Mouse (Mus musculus) limb, embryonic 14.5 days (tissue): ENCODE data around the gene Golt1b. TPM values are rescaled to one million over a fixed set of nuclear protein-coding genes. Genes with fewer than 3 reads are reported as not detected.
A peak's percentile ranks its signal among the peaks of the same experiment; 100 is the strongest.

Experiments
- ATAC-seq: fragments of 200-750 bp; cut with Nextera tagmentation; 2 replicates; pipeline ENCODE4 v1.8.0; 2017; ENCODE audit warnings: low read depth, moderate number of reproducible peaks, moderate TSS enrichment; ENCODE audit not compliant: low FRiP score
- DNase-seq: peaks from one replicate; pipeline ENCODE4 v3.0.0-alpha.2; 2015; ENCODE audit warnings: low spot score
- H3K27ac ChIP-seq: fragments of 300-500 bp; sonication (generic); replicated peaks from 2 replicates; pipeline ENCODE4 v1.5.1; 2014; ENCODE audit warnings: low read depth, mild to moderate bottlenecking, low read length, moderate library complexity, mixed read lengths
- H3K27me3 ChIP-seq: fragments of 300-500 bp; sonication (generic); 2 replicates; pipeline ENCODE4 v1.6.1; 2014; ENCODE audit warnings: low read length, mixed read lengths; ENCODE audit not compliant: control insufficient read depth, insufficient read depth
- H3K36me3 ChIP-seq: fragments of 300-500 bp; sonication (generic); 2 replicates; pipeline ENCODE4 v1.6.1; 2014; ENCODE audit warnings: mild to moderate bottlenecking, low read length, moderate library complexity, mixed read lengths; ENCODE audit not compliant: control insufficient read depth, insufficient read depth
- H3K4me1 ChIP-seq: fragments of 300-500 bp; sonication (generic); 2 replicates; pipeline ENCODE4 v1.6.1; 2014; ENCODE audit warnings: antibody characterized with exemption, low read length, mixed read lengths; ENCODE audit not compliant: control insufficient read depth, insufficient read depth
- H3K4me2 ChIP-seq: fragments of 300-500 bp; sonication (generic); replicated peaks from 2 replicates; pipeline ENCODE4 v1.6.1; 2014; ENCODE audit warnings: low read depth, mild to moderate bottlenecking, low read length, moderate library complexity; ENCODE audit not compliant: severe bottlenecking
- H3K4me3 ChIP-seq: fragments of 300-500 bp; sonication (generic); replicated peaks from 2 replicates; pipeline ENCODE4 v1.5.1; 2014; ENCODE audit warnings: low read length
- H3K9ac ChIP-seq: fragments of 300-500 bp; sonication (generic); 2 replicates; pipeline ENCODE4 v1.6.1; 2014; ENCODE audit warnings: mild to moderate bottlenecking, low read depth, low read length, moderate library complexity; ENCODE audit not compliant: severe bottlenecking
- H3K9me3 ChIP-seq: fragments of 300-500 bp; sonication (generic); 2 replicates; pipeline ENCODE4 v1.6.1; 2016; ENCODE audit warnings: low read length; ENCODE audit not compliant: control insufficient read depth
- POLR2A ChIP-seq: fragments of 200-500 bp; IDR thresholded peaks from 2 replicates; pipeline ENCODE4 v1.8.0; 2012; ENCODE audit warnings: inconsistent platforms, mild to moderate bottlenecking, moderate library complexity, borderline replicate concordance; ENCODE audit not compliant: insufficient read depth, insufficient read length; ENCODE audit errors: extremely low read depth
- WGBS: fragments of 180-500 bp; shearing (Covaris S2); extraction: QIAGEN DNeasy Blood & Tissue Kit; methylation state at CpG from one replicate; pipeline ENCODE4 v1.1.7; 2014; 5-methylcytosine and 5-hydroxymethylcytosine counted together
- polyA plus RNA-seq, 2 experiments: library from polyadenylated mRNA; depleted of rRNA in 1 of 2; stranded (reverse) in 1 of 2; unstranded in 1 of 2; fragments of >200 nt; fragmentation: Nextera tagmentation in 1 of 2; extraction: Ambion mirVana in 1 of 2; gene quantifications; 2 replicates each; pipeline versions ENCODE4 v1.2.1 to v1.2.3; 2012 to 2014

Golt1b gene
- polyA plus RNA-seq, 2 experiments = 39.3 to 142 TPM

GRCm38 (mm10) chr6:142395756-142396155, 8.7 kb downstream of the Golt1b start:
- no peak overlapping the region for H3K27ac ChIP-seq
- H3K4me3 ChIP-seq = no peak overlapping the region
- ATAC-seq (no peak), DNase-seq (no peak)
- no peaks in the 10 kb centered on the region for H3K9me3 ChIP-seq
- 91% methylated on average over 6 of the region's 6 CpGs for WGBS
- no peak for TF ChIP-seq POLR2A
- no peak overlapping the region for H3K9ac ChIP-seq
- no peaks in the 10 kb centered on the region for H3K27me3 ChIP-seq
- no peaks in the 10 kb centered on the region for H3K4me1 ChIP-seq
- H3K4me2 ChIP-seq = no peak overlapping the region
- peaks cover 23% of the 10 kb centered on the region for H3K36me3 ChIP-seq

- H3K36me3 ChIP-seq = no peaks in the 10 kb centered on the region
- no peak overlapping the region for H3K9ac ChIP-seq
- WGBS = 35% methylated on average over 1 of the region's 1 CpGs
- H3K9me3 ChIP-seq = no peaks in the 10 kb centered on the region
- H3K4me3 ChIP-seq = no peak overlapping the region
- H3K27me3 ChIP-seq = peaks cover 31% of the 10 kb centered on the region
- H3K4me1 ChIP-seq = no peaks in the 10 kb centered on the region
- no peak overlapping the region for H3K4me2 ChIP-seq
- ATAC-seq (no peak), DNase-seq (no peak)
- TF ChIP-seq POLR2A = no peak
- no peak overlapping the region for H3K27ac ChIP-seq
These were observed 24.1 kb downstream of the Golt1b start for GRCm38 (mm10) chr6:142411140-142411539.

GRCm38 (mm10) chr6:142412906-142413491, 26.0 kb downstream of the Golt1b start, which contains the start of gene Spx:
Gene Spx (plus strand): TSS chr6:142413441.
- no peak for TF ChIP-seq POLR2A
- Histone ChIP-seq H3K36me3 (no peaks in the 10 kb centered on the region), H3K4me3 (no peak within 1 kb of the TSS; the same call in 1 of the 2 replicates), H3K4me2 (peak within 1 kb of the TSS; percentile 44; the same call in 1 of the 2 replicates), H3K9me3 (no peaks in the 10 kb centered on the region), H3K27ac (no peak within 1 kb of the TSS), H3K4me1 (no peaks in the 10 kb centered on the region), H3K9ac (no peak within 1 kb of the TSS), H3K27me3 (peaks cover 31% of the 10 kb centered on the region)
- WGBS = 65% methylated on average over 11 of the region's 11 CpGs
- ATAC-seq = no peak
- no peak for DNase-seq

- H3K9ac ChIP-seq = no peak overlapping the region
- H3K4me1 ChIP-seq = no peaks in the 10 kb centered on the region
- no peak overlapping the region for H3K4me3 ChIP-seq
- no peak for DNase-seq
- no peak overlapping the region for H3K4me2 ChIP-seq
- no peak for ATAC-seq
- peaks cover 31% of the 10 kb centered on the region for H3K27me3 ChIP-seq
- no peak for TF ChIP-seq POLR2A
- H3K9me3 ChIP-seq = no peaks in the 10 kb centered on the region
- H3K27ac ChIP-seq = no peak overlapping the region
- no peaks in the 10 kb centered on the region; the same call in 1 of the 2 replicates for H3K36me3 ChIP-seq
- WGBS = 13% methylated on average over 12 of the region's 12 CpGs
These were observed 26.8 kb downstream of the Golt1b start for GRCm38 (mm10) chr6:142413845-142414244.

- peak overlapping the region; percentile 44; the same call in 1 of the 2 replicates for H3K4me2 ChIP-seq
- H3K27ac ChIP-seq = no peak overlapping the region
- H3K27me3 ChIP-seq = peaks cover 31% of the 10 kb centered on the region
- no peaks in the 10 kb centered on the region for H3K4me1 ChIP-seq
- no peak for TF ChIP-seq POLR2A
- H3K4me3 ChIP-seq = peak overlapping the region; percentile 25
- no peak for ATAC-seq
- H3K9ac ChIP-seq = peak overlapping the region; percentile 38; the same call in 1 of the 2 replicates
- WGBS = 3% methylated on average over 19 of the region's 24 CpGs
- no peaks in the 10 kb centered on the region for H3K9me3 ChIP-seq
- DNase-seq = no peak
- H3K36me3 ChIP-seq = no peaks in the 10 kb centered on the region; the same call in 1 of the 2 replicates
These were observed 27.6 kb downstream of the Golt1b start for GRCm38 (mm10) chr6:142414597-142414996.

GRCm38 (mm10) chr6:142424976-142425375, 38.0 kb downstream of the Golt1b start:
- WGBS = 79% methylated on average over 7 of the region's 7 CpGs
- DNase-seq (no peak), ATAC-seq (no peak)
- H3K27me3 ChIP-seq = no peaks in the 10 kb centered on the region
- no peak overlapping the region for H3K27ac ChIP-seq
- H3K4me1 ChIP-seq = no peaks in the 10 kb centered on the region
- no peak overlapping the region for H3K4me3 ChIP-seq
- TF ChIP-seq POLR2A = no peak
- H3K9me3 ChIP-seq = no peaks in the 10 kb centered on the region
- H3K4me2 ChIP-seq = no peak overlapping the region
- no peak overlapping the region for H3K9ac ChIP-seq
- no peaks in the 10 kb centered on the region for H3K36me3 ChIP-seq
